Mouse (Mus musculus) stomach, postnatal 0 days (tissue): Measurements from ENCODE around the gene Alg12.

Experiments
- CTCF ChIP-seq: IDR thresholded peaks from 2 replicates; pipeline ENCODE4 v1.5.1; 2016; ENCODE audit warnings: antibody characterized with exemption, low read depth, mild to moderate bottlenecking, moderate library complexity
- EP300 ChIP-seq: optimal IDR thresholded peaks from 2 replicates; pipeline ENCODE3; 2016; ENCODE audit warnings: antibody characterized with exemption

DNA sequence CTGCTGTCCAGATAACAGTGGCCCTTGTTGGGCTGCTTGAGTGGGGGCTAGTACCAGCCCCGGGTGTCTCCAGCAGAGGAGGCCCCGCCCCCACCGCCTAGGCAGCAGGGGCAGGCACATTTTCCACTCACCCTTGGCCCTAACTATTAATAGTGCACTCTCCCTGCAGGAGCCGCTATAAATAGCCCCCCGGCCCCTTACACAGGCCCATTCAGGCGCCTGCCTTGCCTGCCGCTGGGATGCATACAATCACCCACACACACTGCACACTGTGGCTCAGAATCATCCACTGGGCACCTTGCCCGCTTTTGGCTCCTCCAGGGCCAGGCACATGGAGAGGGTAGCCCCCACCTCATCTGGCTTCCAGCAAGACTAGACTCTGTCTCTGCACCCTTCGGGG lies 20.2 kb upstream of the Alg12 start:
- TF ChIP-seq CTCF (no peak), EP300 (no peak)
